Mouse (Mus musculus) CD4-positive helper T cell, adult 2 months (primary cell): Measurements from ENCODE around the gene Padi2.

Experiments used
- DNase-seq: peaks from one replicate; pipeline ENCODE4 v3.0.0-alpha.2; 2012; ENCODE audit warnings: low read depth, missing footprints, low spot score

Padi2 gene

GRCm38 (mm10) chr4:140986024-140986710 lies 80.0 kb downstream of the Padi2 start:
- peak; percentile 34 for DNase-seq

GRCm38 (mm10) chr4:140986711-140987395 lies 80.7 kb downstream of the Padi2 start, which contains the start of gene Atp13a2:
Gene Atp13a2 (plus strand): TSS chr4:140986873.
- DNase-seq, result peak; percentile 88

- DNase-seq, result peak; percentile 36
Observed at GRCm38 (mm10) chr4:140987476-140987875, 81.3 kb downstream of the Padi2 start.

- no peak for DNase-seq
Observed at GRCm38 (mm10) chr4:140988706-140989290, 82.7 kb downstream of the Padi2 start.

GRCm38 (mm10) chr4:140989447-140989846 lies 83.3 kb downstream of the Padi2 start:
- DNase-seq, result peak; percentile 45

GRCm38 (mm10) chr4:140992215-140992614 lies 86.1 kb downstream of the Padi2 start:
- no peak for DNase-seq

GRCm38 (mm10) chr4:140993846-140994245 lies 87.7 kb downstream of the Padi2 start:
- DNase-seq, result no peak

GRCm38 (mm10) chr4:140995811-140996210 lies 89.7 kb downstream of the Padi2 start:
- DNase-seq, result no peak

- DNase-seq, result no peak
Observed at GRCm38 (mm10) chr4:140996812-140997211, 90.7 kb downstream of the Padi2 start.
